Mouse (Mus musculus): ENCODE measurements around the gene Slpi. TPM values are rescaled to one million over a fixed set of nuclear protein-coding genes. Genes with fewer than 3 reads are reported as not detected.

Slpi gene
- polyA plus RNA-seq (2017; shearing (Covaris generic)) = 9.6 TPM

GRCm38 (mm10) chr2:164389020-164389419, at the start of gene Slpi:
Gene Slpi, minus strand, starts transcription at chr2:164389095.

GRCm38 (mm10) chr2:164405060-164405459, 16.2 kb upstream of the Slpi start, which contains the start of gene Matn4:
Gene Matn4, minus strand, starts transcription at chr2:164405160.

GRCm38 (mm10) chr2:164402906-164403305, 14.0 kb upstream of the Slpi start, which contains the start of gene Rbpjl:
Gene Rbpjl, plus strand, starts transcription at chr2:164403141.

GRCm38 (mm10) chr2:164332440-164332839, 56.5 kb downstream of the Slpi start, which contains the start of gene Svs5:
Gene Svs5, plus strand, starts transcription at chr2:164332740.

GRCm38 (mm10) chr2:164316451-164316850, 72.4 kb downstream of the Slpi start, which contains the start of gene Svs6:
Gene Svs6, plus strand, starts transcription at chr2:164316751.

Other genes starting within 250 kb of the Slpi start
- gene Kcns1, start 218.0 kb downstream of the Slpi start, polyA plus RNA-seq (2017; shearing (Covaris generic)) = not detected
- not detected for gene Wfdc5, start 206.4 kb downstream of the Slpi start, polyA plus RNA-seq (2017; shearing (Covaris generic))
- gene Wfdc12, start 198.5 kb downstream of the Slpi start, polyA plus RNA-seq (2017; shearing (Covaris generic)) = not detected
- not detected for gene Wfdc15a, start 189.0 kb downstream of the Slpi start, polyA plus RNA-seq (2017; shearing (Covaris generic))
- gene Wfdc15b, start 167.4 kb downstream of the Slpi start, polyA plus RNA-seq (2017; shearing (Covaris generic)) = not detected
- gene Svs2, start 150.6 kb downstream of the Slpi start, polyA plus RNA-seq (2017; shearing (Covaris generic)) = not detected
- not detected for gene Svs3b, start 132.5 kb downstream of the Slpi start, polyA plus RNA-seq (2017; shearing (Covaris generic))
- not detected for gene Svs4, start 110.6 kb downstream of the Slpi start, polyA plus RNA-seq (2017; shearing (Covaris generic))
- gene Svs3a, start 99.8 kb downstream of the Slpi start, polyA plus RNA-seq (2017; shearing (Covaris generic)) = not detected
- not detected for gene Svs6, start 72.3 kb downstream of the Slpi start, polyA plus RNA-seq (2017; shearing (Covaris generic))
- gene Svs5, start 56.4 kb downstream of the Slpi start, polyA plus RNA-seq (2017; shearing (Covaris generic)) = not detected
- gene Rbpjl, start 14.0 kb upstream of the Slpi start, polyA plus RNA-seq (2017; shearing (Covaris generic)) = not detected
- not detected for gene Matn4, start 16.1 kb upstream of the Slpi start, polyA plus RNA-seq (2017; shearing (Covaris generic))
- 0.32 TPM for gene Sdc4, start 54.8 kb upstream of the Slpi start, polyA plus RNA-seq (2017; shearing (Covaris generic))
- 101 TPM for gene Sys1, start 67.9 kb upstream of the Slpi start, polyA plus RNA-seq (2017; shearing (Covaris generic))
- 5.4 TPM for gene Gm20458, start 71.9 kb upstream of the Slpi start, polyA plus RNA-seq (2017; shearing (Covaris generic))
- gene Trp53tg5, start 84.6 kb upstream of the Slpi start, polyA plus RNA-seq (2017; shearing (Covaris generic)) = not detected
- 0.53 TPM for gene Dbndd2, start 97.0 kb upstream of the Slpi start, polyA plus RNA-seq (2017; shearing (Covaris generic))
- 16.2 TPM for gene Pigt, start 108.4 kb upstream of the Slpi start, polyA plus RNA-seq (2017; shearing (Covaris generic))
- gene Wfdc2, start 173.3 kb upstream of the Slpi start, polyA plus RNA-seq (2017; shearing (Covaris generic)) = not detected
- not detected for gene Spint3, start 184.4 kb upstream of the Slpi start, polyA plus RNA-seq (2017; shearing (Covaris generic))
- not detected for gene Wfdc6a, start 196.4 kb upstream of the Slpi start, polyA plus RNA-seq (2017; shearing (Covaris generic))
- not detected for gene Eppin, start 204.5 kb upstream of the Slpi start, polyA plus RNA-seq (2017; shearing (Covaris generic))
- not detected for gene Wfdc6b, start 224.4 kb upstream of the Slpi start, polyA plus RNA-seq (2017; shearing (Covaris generic))
- not detected for gene Wfdc8, start 224.5 kb upstream of the Slpi start, polyA plus RNA-seq (2017; shearing (Covaris generic))
- not detected for gene Wfdc16, start 249.7 kb upstream of the Slpi start, polyA plus RNA-seq (2017; shearing (Covaris generic))